Mouse (Mus musculus) liver, embryonic 16.5 days (tissue): ENCODE results near the gene Cd5. TPM values are rescaled to one million over a fixed set of nuclear protein-coding genes. Genes with fewer than 3 reads are reported as not detected.
A peak's percentile ranks its signal among the peaks of the same experiment; 100 is the strongest.

Source experiments
- ATAC-seq: fragments of 200-750 bp; cut with Nextera tagmentation; 2 replicates; pipeline ENCODE4 v1.8.0; 2017; ENCODE audit warnings: low read depth, mild to moderate bottlenecking, moderate number of reproducible peaks, moderate library complexity
- H3K27ac ChIP-seq: fragments of 300-500 bp; sonication (generic); 2 replicates; pipeline ENCODE4 v1.5.1; 2014; ENCODE audit warnings: mild to moderate bottlenecking, low read length
- H3K27me3 ChIP-seq: fragments of 300-500 bp; sonication (generic); 2 replicates; pipeline ENCODE4 v1.6.1; 2014; ENCODE audit warnings: low read depth, low read length, mixed read lengths; ENCODE audit not compliant: control insufficient read depth, insufficient read depth
- H3K36me3 ChIP-seq: fragments of 300-500 bp; sonication (generic); 2 replicates; pipeline ENCODE4 v1.6.1; 2014; ENCODE audit warnings: mild to moderate bottlenecking; ENCODE audit not compliant: control insufficient read depth, insufficient read depth
- H3K4me1 ChIP-seq: fragments of 300-500 bp; sonication (generic); 2 replicates; pipeline ENCODE4 v1.6.1; 2014; ENCODE audit warnings: low read depth, low read length, mixed read lengths; ENCODE audit not compliant: control insufficient read depth
- H3K4me2 ChIP-seq: fragments of 300-500 bp; sonication (generic); 2 replicates; pipeline ENCODE4 v1.6.1; 2014; ENCODE audit warnings: low read depth, low read length, mixed read lengths
- H3K4me3 ChIP-seq: fragments of 300-500 bp; sonication (generic); 2 replicates; pipeline ENCODE4 v1.5.1; 2014; ENCODE audit warnings: low read depth, mild to moderate bottlenecking, low read length
- H3K9ac ChIP-seq: fragments of 300-500 bp; sonication (generic); 2 replicates; pipeline ENCODE4 v1.6.1; 2014; ENCODE audit warnings: low read depth, low read length
- H3K9me3 ChIP-seq: fragments of 300-500 bp; sonication (generic); replicated peaks from 2 replicates; pipeline ENCODE4 v1.6.1; 2016; ENCODE audit warnings: low read length; ENCODE audit not compliant: control insufficient read depth
- WGBS: fragments of 180-500 bp; shearing (Covaris S2); extraction: QIAGEN DNeasy Blood & Tissue Kit; methylation state at CpG from one replicate; pipeline ENCODE4 v1.1.7; 2014; ENCODE audit not compliant: insufficient replicate concordance; 5-methylcytosine and 5-hydroxymethylcytosine counted together
- polyA plus RNA-seq: library from polyadenylated mRNA; unstranded; fragments of >200 nt; fragmentation: Nextera tagmentation; extraction: Ambion mirVana; gene quantifications from 2 replicates; pipeline ENCODE4 v1.2.1, GENCODE M21; 2015

The Cd5 gene
- polyA plus RNA-seq, 1 experiment from 2014 or later, result not detected

DNA sequence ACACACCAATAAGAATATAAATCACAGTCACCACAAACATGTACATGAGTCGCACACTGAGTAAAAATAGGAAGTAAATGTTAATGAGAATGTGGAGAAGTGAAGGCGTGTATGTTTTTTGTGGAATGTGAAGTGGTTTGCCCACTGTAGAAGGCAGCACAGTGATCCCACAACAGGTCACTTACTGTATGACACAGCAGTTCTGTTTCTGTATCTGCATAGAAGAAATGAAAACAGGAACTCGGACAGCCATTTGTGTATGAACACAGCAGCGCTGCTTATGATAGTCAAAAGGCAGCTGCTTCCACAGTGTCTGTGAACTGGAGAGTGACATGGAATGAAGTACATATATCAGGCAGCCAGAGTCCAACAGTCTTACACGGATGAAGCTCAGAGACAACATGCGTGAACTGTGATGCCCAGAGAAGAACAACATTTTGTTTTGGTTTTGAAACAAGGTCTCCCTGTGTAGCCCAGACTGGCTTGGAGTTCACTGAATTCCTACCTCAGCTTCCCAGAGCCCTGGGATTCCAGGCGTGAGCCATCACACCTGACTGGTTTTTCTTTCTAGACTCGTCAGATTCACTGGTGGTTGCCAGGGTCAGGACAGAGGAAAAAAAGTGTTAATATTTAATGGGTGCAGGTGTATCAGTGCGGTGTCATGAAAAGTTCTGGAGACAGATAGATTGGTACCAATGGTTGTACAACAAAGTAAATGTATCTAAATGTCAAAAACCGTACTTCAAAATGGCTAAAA lies 44.7 kb downstream of the Cd5 start:
- Histone ChIP-seq H3K9me3 (no peaks in the 10 kb centered on the region), H3K27ac (peak overlapping the region; percentile 29; the same call in 1 of the 2 replicates), H3K9ac (no peak overlapping the region), H3K4me1 (peaks cover 68% of the 10 kb centered on the region), H3K27me3 (no peaks in the 10 kb centered on the region), H3K36me3 (no peaks in the 10 kb centered on the region), H3K4me2 (no peak overlapping the region), H3K4me3 (no peak overlapping the region)
- 54% methylated on average over 10 of the region's 10 CpGs for WGBS
- no peak for ATAC-seq

- Histone ChIP-seq H3K9me3 (no peaks in the 10 kb centered on the region), H3K4me1 (peaks cover 59% of the 10 kb centered on the region), H3K4me2 (0 out of 2 replicates have a peak overlapping the region, but pooled peaks have one; percentile 32), H3K4me3 (no peak overlapping the region), H3K9ac (no peak overlapping the region; the same call in 1 of the 2 replicates), H3K27me3 (no peaks in the 10 kb centered on the region), H3K36me3 (no peaks in the 10 kb centered on the region), H3K27ac (peak overlapping the region; percentile 54; the same call in 1 of the 2 replicates)
- ATAC-seq, result no peak
- 58% methylated on average over 4 of the region's 4 CpGs for WGBS
Observed at GRCm38 (mm10) chr19:10692361-10692760, 46.4 kb downstream of the Cd5 start.

DNA sequence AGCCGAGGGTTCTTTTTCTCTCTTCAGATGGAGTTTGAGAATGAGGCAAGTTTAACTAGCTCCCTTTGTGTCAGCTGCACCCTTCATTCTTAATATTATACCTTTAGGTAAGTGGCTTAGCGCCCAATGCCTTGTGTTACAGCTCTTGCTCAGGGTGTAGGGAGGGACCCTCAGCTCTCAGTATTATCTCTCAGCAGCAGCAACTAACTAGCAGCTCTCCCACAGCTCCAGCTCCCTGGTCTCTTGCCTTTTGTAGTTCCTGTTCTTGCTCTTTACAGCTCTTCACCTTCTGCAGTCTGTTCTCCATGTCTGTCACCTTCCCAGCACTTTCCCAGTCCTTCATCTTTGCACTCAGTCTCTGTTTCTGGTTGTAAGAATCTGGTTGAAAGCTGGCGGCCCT lies 47.1 kb downstream of the Cd5 start:
- Histone ChIP-seq H3K9me3 (no peaks in the 10 kb centered on the region), H3K36me3 (no peaks in the 10 kb centered on the region), H3K27me3 (no peaks in the 10 kb centered on the region), H3K9ac (peak overlapping the region; percentile 30; the same call in 1 of the 2 replicates), H3K4me1 (peaks cover 54% of the 10 kb centered on the region), H3K4me2 (peak overlapping the region; percentile 32), H3K4me3 (no peak overlapping the region), H3K27ac (peak overlapping the region; percentile 54)
- 26% methylated on average over 3 of the region's 3 CpGs for WGBS
- no peak for ATAC-seq

DNA sequence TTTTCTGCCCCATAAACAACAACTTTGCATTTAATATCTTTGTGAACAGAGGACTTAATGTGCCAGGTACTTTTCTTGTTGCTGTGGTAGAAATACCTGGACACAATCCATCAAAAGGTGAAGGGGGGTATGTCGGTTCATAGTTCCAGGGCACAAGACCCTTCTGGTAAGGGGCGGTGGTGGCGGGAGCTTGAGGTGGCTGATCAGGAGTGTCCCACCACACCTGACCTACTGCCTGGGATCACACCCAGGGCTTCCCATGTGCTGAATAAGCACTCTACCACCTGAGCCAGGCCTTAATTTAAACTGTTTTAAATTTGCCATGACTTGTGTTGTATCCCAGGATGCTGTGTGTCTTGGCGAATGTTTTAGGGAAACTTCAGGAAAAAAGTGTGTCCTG lies 47.7 kb downstream of the Cd5 start:
- WGBS, result 77% methylated on average over 4 of the region's 4 CpGs
- Histone ChIP-seq H3K27ac (peak overlapping the region; percentile 36), H3K9ac (0 out of 2 replicates have a peak overlapping the region, but pooled peaks have one; percentile 5), H3K4me2 (0 out of 2 replicates have a peak overlapping the region, but pooled peaks have one; percentile 32), H3K9me3 (no peaks in the 10 kb centered on the region), H3K27me3 (no peaks in the 10 kb centered on the region), H3K4me1 (peaks cover 53% of the 10 kb centered on the region), H3K4me3 (no peak overlapping the region), H3K36me3 (no peaks in the 10 kb centered on the region)
- no peak for ATAC-seq

- ATAC-seq, result no peak
- peak overlapping the region; percentile 79 for H3K4me2 ChIP-seq
- peaks cover 50% of the 10 kb centered on the region for H3K4me1 ChIP-seq
- no peaks in the 10 kb centered on the region for H3K36me3 ChIP-seq
- peak overlapping the region; percentile 88; the same call in 1 of the 2 replicates for H3K4me3 ChIP-seq
- H3K27ac ChIP-seq, result peak overlapping the region; percentile 97
- H3K9me3 ChIP-seq, result no peaks in the 10 kb centered on the region
- WGBS, result 66% methylated on average over 3 of the region's 3 CpGs
- H3K9ac ChIP-seq, result no peak overlapping the region
- no peaks in the 10 kb centered on the region for H3K27me3 ChIP-seq
Observed at GRCm38 (mm10) chr19:10690336-10690735, 48.5 kb downstream of the Cd5 start.

- WGBS, result 57% methylated on average over 5 of the region's 5 CpGs
- Histone ChIP-seq H3K4me2 (peak overlapping the region; percentile 79), H3K36me3 (no peaks in the 10 kb centered on the region), H3K27ac (peak overlapping the region; percentile 97), H3K27me3 (no peaks in the 10 kb centered on the region), H3K4me1 (peaks cover 48% of the 10 kb centered on the region), H3K4me3 (peak overlapping the region; percentile 88), H3K9me3 (no peaks in the 10 kb centered on the region), H3K9ac (peak overlapping the region; percentile 87)
- ATAC-seq, result no peak
Observed at GRCm38 (mm10) chr19:10689470-10690166, 49.2 kb downstream of the Cd5 start.

- H3K4me3 ChIP-seq, result peak within 1 kb of the TSS; percentile 88
- no peaks in the 10 kb centered on the region for H3K27me3 ChIP-seq
- H3K9ac ChIP-seq, result peak within 1 kb of the TSS; percentile 87
- 0% methylated on average over 73 of the region's 74 CpGs for WGBS
- peak; percentile 92 for ATAC-seq
- no peaks in the 10 kb centered on the region for H3K9me3 ChIP-seq
- H3K4me2 ChIP-seq, result peak within 1 kb of the TSS; percentile 79
- peaks cover 48% of the 10 kb centered on the region for H3K4me1 ChIP-seq
- H3K27ac ChIP-seq, result peak within 1 kb of the TSS; percentile 97
- H3K36me3 ChIP-seq, result no peaks in the 10 kb centered on the region
Observed at GRCm38 (mm10) chr19:10688537-10689352, 50.1 kb downstream of the Cd5 start, which contains the start of gene Vps37c. Vps37c (plus strand) TSS chr19:10688735.

- WGBS, result 41% methylated on average over 2 of the region's 2 CpGs
Observed at GRCm38 (mm10) chr19:10685727-10686126, 53.1 kb downstream of the Cd5 start.

More at GRCm38 (mm10) chr19:10685727-10686126, 53.1 kb downstream of the Cd5 start:
- Histone ChIP-seq H3K4me1 (peaks cover 29% of the 10 kb centered on the region), H3K9ac (no peak overlapping the region), H3K9me3 (no peaks in the 10 kb centered on the region), H3K4me3 (no peak overlapping the region), H3K27ac (no peak overlapping the region), H3K36me3 (no peaks in the 10 kb centered on the region), H3K4me2 (no peak overlapping the region), H3K27me3 (no peaks in the 10 kb centered on the region)
- no peak for ATAC-seq
